Mouse (Mus musculus): ENCODE results near the gene Ola1. TPM values are rescaled to one million over a fixed set of nuclear protein-coding genes. Genes with fewer than 3 reads are reported as not detected.

Ola1 gene
- polyA plus RNA-seq, 1 experiment from 2014 or later: 109 TPM

DNA sequence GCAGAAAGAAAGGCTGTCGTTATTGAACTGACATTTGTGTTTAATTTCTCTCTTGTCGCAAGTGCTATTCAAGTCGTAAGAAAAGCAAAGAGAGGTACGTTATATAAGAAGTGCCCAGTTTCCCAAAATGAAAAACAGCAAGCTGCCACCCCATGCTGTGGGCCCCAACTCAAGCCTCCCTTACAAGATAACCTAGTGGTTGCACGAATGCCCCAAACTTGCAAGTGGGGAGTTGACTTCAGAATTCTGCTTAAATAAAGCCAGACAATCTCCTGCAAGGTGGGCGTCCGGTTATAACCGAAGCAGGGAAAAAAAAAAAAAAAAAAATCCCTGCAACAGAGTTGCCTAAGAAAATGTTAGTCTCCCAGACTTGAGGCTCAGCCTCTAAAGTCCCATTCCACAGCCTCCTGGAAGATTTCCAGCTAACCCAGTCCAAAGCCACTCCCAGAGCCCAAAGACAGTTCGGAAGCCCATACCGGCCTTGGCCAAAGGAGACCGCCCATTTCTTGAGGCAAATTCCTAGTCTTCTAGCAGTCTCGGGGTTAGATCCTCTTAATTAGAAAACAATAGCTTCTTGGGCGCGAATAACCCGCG is 44.5 kb upstream of the Ola1 start:
- Histone ChIP-seq H3K9me3 (ENCODE audit: control insufficient read depth, low read length) (0 out of 2 replicates have a peak, but pooled peaks cover 2% of the 10 kb centered on the region), H3K4me2 (peak overlapping the region; percentile 65), H3K9ac (ENCODE audit: low read depth, low read length) (no peak overlapping the region), H3K4me3 (ENCODE audit: low read depth, low read length) (peak overlapping the region; percentile 39), H3K36me3 (ENCODE audit: control insufficient read depth, insufficient read depth, low read length) (no peaks in the 10 kb centered on the region), H3K27ac (ENCODE audit: low read depth, low read length) (no peak overlapping the region), H3K4me1 (replicated peaks; ENCODE audit: control insufficient read depth, insufficient read depth, low read length) (peaks cover 6% of the 10 kb centered on the region; the same call in 1 of the 2 replicates), H3K27me3 (replicated peaks; ENCODE audit: control insufficient read depth, insufficient read depth, low read length) (peaks cover 64% of the 10 kb centered on the region)
- DNase-seq (ENCODE audit: low spot score) (no peak), ATAC-seq (replicated peaks; ENCODE audit: low FRiP score) (no peak)
- WGBS: 8% methylated on average over 16 of the region's 16 CpGs

DNA sequence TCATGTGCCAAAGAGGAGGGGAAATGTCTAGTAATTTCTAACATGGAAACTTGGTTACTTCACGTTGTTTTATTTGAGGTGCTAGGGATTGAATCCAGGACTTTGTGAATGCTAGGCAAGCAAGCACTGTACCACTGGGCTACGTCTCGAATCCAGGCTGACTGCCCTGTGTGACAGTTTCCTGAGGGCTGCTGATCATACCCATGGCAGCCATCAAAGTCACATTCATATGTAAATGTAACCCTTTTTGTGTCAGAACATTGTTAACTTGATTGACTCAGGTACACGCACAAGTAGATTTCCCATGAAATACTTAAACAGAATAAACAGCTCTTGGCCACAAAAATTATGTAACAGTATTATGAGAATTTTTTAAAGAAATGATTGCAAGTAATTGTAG is 30.0 kb upstream of the Ola1 start:
- Histone ChIP-seq H3K27me3 (replicated peaks; ENCODE audit: control insufficient read depth, insufficient read depth, low read length) (no peaks in the 10 kb centered on the region), H3K4me2 (no peak overlapping the region), H3K4me1 (replicated peaks; ENCODE audit: control insufficient read depth, insufficient read depth, low read length) (no peaks in the 10 kb centered on the region), H3K27ac (ENCODE audit: low read depth, low read length) (no peak overlapping the region), H3K9ac (ENCODE audit: low read depth, low read length) (no peak overlapping the region), H3K36me3 (ENCODE audit: control insufficient read depth, insufficient read depth, low read length) (no peaks in the 10 kb centered on the region), H3K4me3 (ENCODE audit: low read depth, low read length) (no peak overlapping the region), H3K9me3 (ENCODE audit: control insufficient read depth, low read length) (no peaks in the 10 kb centered on the region)
- ATAC-seq (replicated peaks; ENCODE audit: low FRiP score): no peak
- no peak for DNase-seq (ENCODE audit: low spot score)
- WGBS: 77% methylated on average over 4 of the region's 4 CpGs

DNA sequence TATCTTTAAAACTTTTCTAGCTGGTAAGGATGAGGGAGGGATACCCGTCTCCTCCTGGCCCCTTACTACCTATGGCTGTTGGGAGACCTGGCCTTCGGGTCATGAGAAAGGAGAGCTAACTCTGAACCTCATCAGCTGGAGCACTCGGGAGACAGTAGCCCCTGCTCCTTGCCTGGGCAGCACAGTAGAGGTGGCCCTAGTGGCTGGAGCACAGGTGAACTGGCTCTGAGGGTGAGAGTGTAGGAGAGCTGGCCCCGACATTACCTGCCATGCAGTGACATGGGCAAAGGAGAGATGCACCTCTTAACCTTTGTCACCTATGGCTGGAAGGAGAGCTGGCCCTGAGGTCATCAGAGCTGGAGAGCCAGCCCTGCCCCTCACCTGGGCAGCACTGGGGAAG is 22.6 kb upstream of the Ola1 start:
- no peak overlapping the region for H3K4me2 ChIP-seq
- WGBS: 78% methylated on average over 4 of the region's 4 CpGs
- H3K4me3 ChIP-seq (ENCODE audit: low read depth, low read length): no peak overlapping the region
- no peaks in the 10 kb centered on the region for H3K36me3 ChIP-seq (ENCODE audit: control insufficient read depth, insufficient read depth, low read length)
- ATAC-seq (replicated peaks; ENCODE audit: low FRiP score) (no peak), DNase-seq (ENCODE audit: low spot score) (no peak)
- no peaks in the 10 kb centered on the region for H3K9me3 ChIP-seq (ENCODE audit: control insufficient read depth, low read length)
- no peaks in the 10 kb centered on the region for H3K27me3 ChIP-seq (replicated peaks; ENCODE audit: control insufficient read depth, insufficient read depth, low read length)
- no peak overlapping the region for H3K9ac ChIP-seq (ENCODE audit: low read depth, low read length)
- no peaks in the 10 kb centered on the region for H3K4me1 ChIP-seq (replicated peaks; ENCODE audit: control insufficient read depth, insufficient read depth, low read length)
- no peak overlapping the region for H3K27ac ChIP-seq (ENCODE audit: low read depth, low read length)

DNA sequence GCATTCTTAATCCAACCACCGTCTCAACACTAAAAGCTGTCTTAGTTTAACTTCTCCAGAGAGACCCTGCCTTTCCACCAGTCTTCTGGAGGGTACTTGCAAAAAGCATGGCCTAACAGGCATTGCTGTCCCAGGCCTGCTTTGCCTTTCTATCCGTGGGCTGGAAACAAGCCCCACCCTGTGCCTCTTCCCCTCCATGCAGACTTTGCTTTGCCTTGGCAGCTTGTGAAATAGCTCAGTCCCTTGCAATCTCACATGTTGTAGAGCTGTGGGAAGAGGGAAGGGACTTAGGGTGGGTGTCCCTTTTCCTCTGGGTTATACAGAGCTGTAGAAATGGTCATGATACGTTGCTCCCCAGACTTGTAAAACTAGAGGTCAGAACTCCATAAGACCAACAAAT is 12.4 kb upstream of the Ola1 start:
- no peak overlapping the region for H3K9ac ChIP-seq (ENCODE audit: low read depth, low read length)
- H3K4me2 ChIP-seq: no peak overlapping the region
- 53% methylated on average over 3 of the region's 3 CpGs for WGBS
- no peak for ATAC-seq (replicated peaks; ENCODE audit: low FRiP score)
- no peaks in the 10 kb centered on the region for H3K27me3 ChIP-seq (replicated peaks; ENCODE audit: control insufficient read depth, insufficient read depth, low read length)
- no peak overlapping the region for H3K27ac ChIP-seq (ENCODE audit: low read depth, low read length)
- no peak for DNase-seq (ENCODE audit: low spot score)
- no peaks in the 10 kb centered on the region for H3K36me3 ChIP-seq (ENCODE audit: control insufficient read depth, insufficient read depth, low read length)
- H3K4me3 ChIP-seq (ENCODE audit: low read depth, low read length): no peak overlapping the region
- H3K4me1 ChIP-seq (replicated peaks; ENCODE audit: control insufficient read depth, insufficient read depth, low read length): no peaks in the 10 kb centered on the region
- H3K9me3 ChIP-seq (ENCODE audit: control insufficient read depth, low read length): no peaks in the 10 kb centered on the region

DNA sequence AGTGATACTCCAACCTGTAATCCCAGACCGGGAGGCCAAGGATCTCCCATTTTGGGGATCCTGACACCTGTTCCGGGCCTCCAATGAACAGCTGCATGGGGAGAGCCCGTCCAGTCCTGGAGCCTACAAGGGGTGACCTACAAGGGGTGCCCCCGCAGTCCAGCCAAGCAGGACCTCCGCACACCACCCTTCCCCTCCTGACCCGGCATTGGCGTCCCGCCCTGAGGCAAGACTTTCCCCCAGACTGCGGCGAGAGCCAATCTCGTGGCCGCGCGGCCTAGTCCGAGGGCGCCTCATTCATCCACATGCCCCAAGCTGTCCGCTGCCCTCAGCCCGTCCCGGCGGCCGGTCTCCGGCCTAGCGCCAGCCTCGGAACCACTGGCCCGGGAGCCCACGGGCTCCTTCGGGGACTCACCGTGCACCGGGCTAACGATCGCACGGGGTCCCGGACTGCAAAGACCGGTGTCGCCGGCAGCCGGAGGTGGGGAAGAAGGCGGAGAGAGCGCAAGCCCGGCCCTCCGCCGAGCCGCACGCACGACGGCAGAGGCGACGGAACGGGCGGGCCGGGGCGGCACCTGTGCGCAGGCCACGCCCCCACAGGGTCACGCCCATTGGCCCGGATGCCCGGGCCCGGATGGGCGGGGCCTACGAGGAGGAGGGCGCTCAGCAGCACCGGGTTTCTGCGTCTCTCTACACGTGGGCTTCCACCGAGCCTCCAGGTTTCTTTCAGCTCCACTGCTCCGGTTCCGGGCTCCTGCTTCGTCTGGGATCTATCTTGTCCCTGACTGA is 4.7 kb downstream of the Ola1 start:
- peak overlapping the region; percentile 64 for H3K27ac ChIP-seq (ENCODE audit: low read depth, low read length)
- WGBS: under 1% methylated on average over 68 of the region's 68 CpGs
- peak; percentile 98 for ATAC-seq (replicated peaks; ENCODE audit: low FRiP score)
- H3K4me1 ChIP-seq (replicated peaks; ENCODE audit: control insufficient read depth, insufficient read depth, low read length): peaks cover 7% of the 10 kb centered on the region; the same call in 1 of the 2 replicates
- H3K27me3 ChIP-seq (replicated peaks; ENCODE audit: control insufficient read depth, insufficient read depth, low read length): no peaks in the 10 kb centered on the region
- H3K9me3 ChIP-seq (ENCODE audit: control insufficient read depth, low read length): no peaks in the 10 kb centered on the region
- H3K36me3 ChIP-seq (ENCODE audit: control insufficient read depth, insufficient read depth, low read length): peaks cover 3% of the 10 kb centered on the region; the same call in 1 of the 2 replicates
- DNase-seq (ENCODE audit: low spot score): peak; percentile 91
- peak overlapping the region; percentile 93 for H3K9ac ChIP-seq (ENCODE audit: low read depth, low read length)
- H3K4me2 ChIP-seq: peak overlapping the region; percentile 96
- peak overlapping the region; percentile 90 for H3K4me3 ChIP-seq (ENCODE audit: low read depth, low read length)

DNA sequence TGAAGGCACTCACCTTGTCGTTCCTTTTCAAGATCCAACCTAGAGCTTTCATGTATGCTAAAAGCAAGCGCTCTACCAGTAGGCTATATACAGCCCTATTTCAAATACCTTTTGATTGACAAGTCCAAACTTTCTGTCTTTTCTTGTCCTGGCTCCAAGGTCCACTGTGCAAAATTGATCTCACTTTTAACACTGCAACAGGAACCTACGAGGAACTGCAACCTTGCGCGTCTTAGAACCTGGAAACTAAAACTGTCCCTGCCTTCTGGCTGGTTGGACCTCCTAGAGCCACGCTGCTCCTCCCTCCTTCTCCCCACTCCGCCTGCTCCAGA is 5.2 kb downstream of the Ola1 start:
- no peaks in the 10 kb centered on the region for H3K9me3 ChIP-seq (ENCODE audit: control insufficient read depth, low read length)
- WGBS: 13% methylated on average over 7 of the region's 7 CpGs
- no peak for DNase-seq (ENCODE audit: low spot score)
- H3K4me1 ChIP-seq (replicated peaks; ENCODE audit: control insufficient read depth, insufficient read depth, low read length): peaks cover 7% of the 10 kb centered on the region; the same call in 1 of the 2 replicates
- H3K4me2 ChIP-seq: peak overlapping the region; percentile 96
- ATAC-seq (replicated peaks; ENCODE audit: low FRiP score): no peak
- H3K9ac ChIP-seq (ENCODE audit: low read depth, low read length): peak overlapping the region; percentile 93
- peak overlapping the region; percentile 64 for H3K27ac ChIP-seq (ENCODE audit: low read depth, low read length)
- peaks cover 3% of the 10 kb centered on the region; the same call in 1 of the 2 replicates for H3K36me3 ChIP-seq (ENCODE audit: control insufficient read depth, insufficient read depth, low read length)
- peak overlapping the region; percentile 90 for H3K4me3 ChIP-seq (ENCODE audit: low read depth, low read length)
- no peaks in the 10 kb centered on the region for H3K27me3 ChIP-seq (replicated peaks; ENCODE audit: control insufficient read depth, insufficient read depth, low read length)

DNA sequence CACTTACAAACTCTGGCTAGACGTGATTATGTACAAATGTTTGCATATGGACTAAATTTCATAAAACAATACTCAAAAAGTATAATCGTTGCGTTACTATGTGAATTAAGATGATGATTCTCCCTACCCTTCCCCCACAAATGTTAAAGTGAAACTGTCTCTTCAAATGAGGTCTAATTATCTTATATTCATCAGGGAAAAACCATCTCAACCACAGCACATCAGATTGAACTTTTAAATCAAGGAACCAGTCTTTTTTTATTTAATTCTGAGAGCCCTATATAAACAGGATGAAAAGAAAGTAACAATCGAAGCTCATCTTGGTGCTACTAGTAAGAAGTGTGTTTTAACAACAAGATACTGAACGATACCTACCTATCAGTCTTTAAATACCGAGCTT is 14.4 kb downstream of the Ola1 start:
- H3K9ac ChIP-seq (ENCODE audit: low read depth, low read length): no peak overlapping the region
- H3K36me3 ChIP-seq (ENCODE audit: control insufficient read depth, insufficient read depth, low read length): no peaks in the 10 kb centered on the region; the same call in 1 of the 2 replicates
- H3K4me1 ChIP-seq (replicated peaks; ENCODE audit: control insufficient read depth, insufficient read depth, low read length): no peaks in the 10 kb centered on the region
- no peak for ATAC-seq (replicated peaks; ENCODE audit: low FRiP score)
- no peak overlapping the region for H3K27ac ChIP-seq (ENCODE audit: low read depth, low read length)
- no peak overlapping the region for H3K4me2 ChIP-seq
- WGBS: 85% methylated on average over 6 of the region's 6 CpGs
- no peak overlapping the region for H3K4me3 ChIP-seq (ENCODE audit: low read depth, low read length)
- no peaks in the 10 kb centered on the region for H3K9me3 ChIP-seq (ENCODE audit: control insufficient read depth, low read length)
- no peaks in the 10 kb centered on the region for H3K27me3 ChIP-seq (replicated peaks; ENCODE audit: control insufficient read depth, insufficient read depth, low read length)
- no peak for DNase-seq (ENCODE audit: low spot score)

DNA sequence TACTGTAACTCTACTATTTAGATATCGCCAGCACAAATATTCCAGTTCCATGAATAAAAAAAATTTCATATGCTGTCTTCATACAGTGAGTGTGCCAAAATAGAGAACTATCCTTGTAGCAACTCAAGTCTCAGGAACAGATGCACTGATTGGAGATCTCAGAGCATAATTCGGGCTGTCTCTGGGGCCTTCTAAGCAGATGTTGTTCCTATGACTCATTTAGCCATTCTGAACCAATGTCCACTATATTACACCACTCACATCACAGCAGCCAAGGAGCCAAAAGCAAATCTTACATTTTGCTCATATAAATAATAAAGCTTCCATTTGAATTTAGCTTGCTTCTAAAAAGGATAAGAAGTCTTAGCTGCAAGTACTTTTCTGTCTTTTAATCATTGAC is 30.2 kb downstream of the Ola1 start:
- Histone ChIP-seq H3K9ac (ENCODE audit: low read depth, low read length) (no peak overlapping the region), H3K4me2 (no peak overlapping the region), H3K9me3 (ENCODE audit: control insufficient read depth, low read length) (no peaks in the 10 kb centered on the region), H3K4me3 (ENCODE audit: low read depth, low read length) (no peak overlapping the region), H3K36me3 (ENCODE audit: control insufficient read depth, insufficient read depth, low read length) (no peaks in the 10 kb centered on the region; the same call in 1 of the 2 replicates), H3K4me1 (replicated peaks; ENCODE audit: control insufficient read depth, insufficient read depth, low read length) (no peaks in the 10 kb centered on the region), H3K27ac (ENCODE audit: low read depth, low read length) (no peak overlapping the region), H3K27me3 (replicated peaks; ENCODE audit: control insufficient read depth, insufficient read depth, low read length) (no peaks in the 10 kb centered on the region)
- no peak for DNase-seq (ENCODE audit: low spot score)
- WGBS: 88% methylated on average over 2 of the region's 2 CpGs
- ATAC-seq (replicated peaks; ENCODE audit: low FRiP score): no peak

DNA sequence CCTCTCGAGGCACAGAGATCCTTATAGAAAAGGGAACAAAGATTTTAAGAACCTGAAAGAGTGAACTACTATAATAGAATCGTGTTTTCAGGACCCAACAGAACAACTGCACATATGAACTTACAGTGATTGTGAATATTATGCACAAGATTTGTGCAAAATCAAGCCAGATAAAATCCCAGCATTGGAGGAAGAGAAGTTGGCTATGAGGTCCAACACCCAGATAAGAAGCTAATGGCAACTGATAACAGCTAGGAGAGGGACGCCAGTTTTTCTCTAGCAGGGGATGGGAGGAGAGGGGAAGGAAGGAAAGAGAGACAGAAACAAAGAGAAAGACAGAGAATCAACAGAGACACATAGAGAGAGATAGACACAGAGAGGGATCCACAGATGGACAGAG is 33.5 kb downstream of the Ola1 start:
- no peak overlapping the region for H3K9ac ChIP-seq (ENCODE audit: low read depth, low read length)
- WGBS: 51% methylated on average over 3 of the region's 3 CpGs
- DNase-seq (ENCODE audit: low spot score): no peak

More for the DNA sequence above, 33.5 kb downstream of the Ola1 start:
- H3K4me1 ChIP-seq (replicated peaks; ENCODE audit: control insufficient read depth, insufficient read depth, low read length): no peaks in the 10 kb centered on the region
- no peak overlapping the region for H3K4me3 ChIP-seq (ENCODE audit: low read depth, low read length)
- no peaks in the 10 kb centered on the region for H3K27me3 ChIP-seq (replicated peaks; ENCODE audit: control insufficient read depth, insufficient read depth, low read length)
- H3K9me3 ChIP-seq (ENCODE audit: control insufficient read depth, low read length): no peaks in the 10 kb centered on the region
- H3K27ac ChIP-seq (ENCODE audit: low read depth, low read length): no peak overlapping the region
- no peaks in the 10 kb centered on the region; the same call in 1 of the 2 replicates for H3K36me3 ChIP-seq (ENCODE audit: control insufficient read depth, insufficient read depth, low read length)
- ATAC-seq (replicated peaks; ENCODE audit: low FRiP score): no peak
- no peak overlapping the region for H3K4me2 ChIP-seq
